Mouse (Mus musculus) cortical plate, adult 2 months (tissue): ENCODE results near the gene Stk11.

Source experiments
- CTCF ChIP-seq: fragments of 200-500 bp; IDR thresholded peaks from 2 replicates; pipeline ENCODE4 v1.5.1; 2011; ENCODE audit warnings: mild to moderate bottlenecking, control low read depth, low read length; ENCODE audit not compliant: insufficient read depth; ENCODE audit errors: extremely low read depth
- POLR2A ChIP-seq: fragments of 200-500 bp; IDR thresholded peaks from 2 replicates; pipeline ENCODE4 v1.6.1; 2011; ENCODE audit warnings: mild to moderate bottlenecking, low read length, control low read depth; ENCODE audit not compliant: insufficient read depth; ENCODE audit errors: extremely low read depth

DNA sequence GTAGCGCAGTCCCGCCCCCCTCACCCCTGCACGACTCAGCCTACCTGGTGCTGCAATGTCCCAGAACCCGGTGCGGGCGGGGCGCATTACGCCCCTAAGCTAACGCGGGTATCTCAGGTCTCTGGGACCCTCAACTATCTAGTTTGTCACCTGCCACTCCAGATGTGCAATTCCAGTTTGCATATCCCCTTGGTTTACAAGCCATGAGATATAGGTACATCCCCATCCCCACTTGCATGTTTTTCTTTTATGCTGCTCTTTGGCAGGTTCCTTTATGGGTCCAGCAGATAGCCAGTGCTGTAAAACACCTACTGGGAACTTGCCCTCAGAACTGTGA is 23.8 kb downstream of the Stk11 start:
- TF ChIP-seq CTCF (no peak), POLR2A (no peak)
